Mouse (Mus musculus) right cerebral cortex, postnatal 36 days (tissue): ENCODE results near the gene Aurkb.
"Not testable (repeated sequence)": the region's sequence is repeated elsewhere in the genome, so short reads cannot be mapped to it uniquely, and the experiment has no call there.

Experiments
- DNase-seq, 2 experiments: peaks; one replicate each; pipeline ENCODE4 v3.0.0; 2022; ENCODE audit warnings: low spot score in 2 of 2, mixed read lengths in 1 of 2

Gene Aurkb

DNA sequence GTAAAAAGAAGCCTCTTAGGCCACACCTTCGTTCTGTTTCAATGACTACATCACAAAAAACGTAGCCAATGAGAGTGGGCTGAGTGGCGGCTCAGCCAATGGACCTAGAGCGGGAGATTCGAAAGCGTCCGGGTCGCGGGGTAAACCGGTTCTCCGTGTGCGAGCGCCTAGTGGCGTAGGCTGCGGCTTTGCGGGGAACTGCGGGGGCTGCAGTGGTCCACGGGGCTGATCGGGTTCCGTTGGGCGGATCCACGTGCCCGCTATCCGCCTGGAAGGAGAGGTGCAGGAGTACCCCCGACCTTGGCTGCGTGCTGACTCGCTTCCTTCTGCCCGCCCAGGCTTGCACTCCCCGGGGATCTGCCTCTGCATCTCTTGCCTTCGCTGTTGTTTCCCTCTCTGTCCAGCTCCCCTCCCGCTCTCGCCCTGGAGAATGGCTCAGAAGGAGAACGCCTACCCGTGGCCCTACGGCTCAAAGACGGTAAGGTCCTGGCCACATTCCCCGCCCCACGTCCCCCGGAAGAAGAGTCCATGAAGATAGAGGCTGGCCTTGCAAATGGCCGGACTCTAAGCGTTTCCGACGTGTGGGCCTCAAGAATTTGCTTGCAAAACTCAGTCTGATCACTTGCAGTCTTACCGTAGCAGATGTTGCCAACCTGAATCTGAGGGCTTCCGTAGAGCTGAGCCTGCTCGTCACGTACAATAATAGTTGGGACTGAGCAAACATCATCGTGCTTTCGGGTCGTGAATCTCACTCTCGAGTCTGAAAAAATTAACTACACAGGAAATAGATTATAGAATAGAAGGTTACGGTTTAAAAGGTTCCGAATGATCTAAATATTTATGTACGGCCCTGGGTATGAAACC, at the start of gene Aurkb:
TSS of gene Aurkb (plus strand) at position 117 of the 864 bp plus-strand sequence.
- peak in 1 of 2 experiments; percentile 55 for DNase-seq

DNA sequence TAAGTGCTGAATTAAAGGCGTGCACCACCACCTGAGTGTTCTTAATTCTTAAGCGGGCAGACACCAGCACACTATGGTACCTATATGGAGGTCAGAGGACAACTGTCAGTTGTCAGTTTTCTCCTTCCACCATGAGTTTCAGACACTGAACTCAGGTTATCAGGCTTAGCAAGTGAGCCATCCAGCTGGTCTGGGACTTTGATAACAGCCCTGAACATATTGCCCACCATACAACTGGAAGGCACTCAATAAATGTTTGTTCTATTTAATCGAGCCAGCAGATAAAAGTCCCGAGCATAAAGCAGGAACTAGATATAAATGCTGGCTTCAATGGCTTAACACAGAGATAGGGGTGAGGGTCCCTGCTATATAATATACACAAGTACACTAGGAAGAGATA, 48.4 kb upstream of the Aurkb start:
- no peak for DNase-seq

DNA sequence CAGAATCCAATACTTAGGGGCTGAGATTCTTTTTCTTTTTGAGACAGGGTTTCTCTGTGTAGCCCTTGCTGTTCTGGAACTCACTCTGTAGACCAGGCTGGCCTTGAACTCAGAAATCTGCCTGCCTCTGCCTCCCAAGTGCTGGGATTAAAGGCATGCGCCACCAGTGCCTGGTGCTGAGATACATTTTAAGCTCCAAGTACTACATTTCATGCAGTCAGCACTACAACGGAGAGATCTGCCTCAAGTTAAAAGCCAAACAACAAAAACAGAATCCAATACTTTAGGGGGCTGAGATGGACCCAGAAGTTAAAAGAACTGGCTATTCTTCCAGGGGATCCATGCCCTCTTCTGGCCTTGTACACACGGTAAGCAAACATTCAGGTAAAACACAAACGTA, 42.7 kb upstream of the Aurkb start:
- DNase-seq = not testable (repeated sequence)

DNA sequence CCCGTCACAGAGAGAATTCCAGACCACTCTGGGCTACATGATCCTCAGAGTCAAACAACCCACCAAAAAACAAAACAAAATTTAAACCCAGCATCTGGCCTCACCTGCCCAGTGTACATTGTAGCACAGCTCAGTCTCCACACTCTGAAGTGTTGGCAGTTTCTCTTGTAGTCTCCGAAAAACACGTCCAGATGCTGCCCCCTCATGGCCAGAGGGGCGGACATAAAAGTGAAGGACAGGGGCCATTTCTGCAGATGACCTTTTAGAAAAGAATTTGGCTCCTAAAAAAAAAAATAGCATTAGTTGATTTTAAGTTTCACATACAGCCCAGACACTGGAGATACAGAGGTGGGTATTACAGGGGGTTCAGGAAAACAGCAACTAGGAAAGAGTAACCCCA, 41.9 kb upstream of the Aurkb start:
- no peak for DNase-seq

DNA sequence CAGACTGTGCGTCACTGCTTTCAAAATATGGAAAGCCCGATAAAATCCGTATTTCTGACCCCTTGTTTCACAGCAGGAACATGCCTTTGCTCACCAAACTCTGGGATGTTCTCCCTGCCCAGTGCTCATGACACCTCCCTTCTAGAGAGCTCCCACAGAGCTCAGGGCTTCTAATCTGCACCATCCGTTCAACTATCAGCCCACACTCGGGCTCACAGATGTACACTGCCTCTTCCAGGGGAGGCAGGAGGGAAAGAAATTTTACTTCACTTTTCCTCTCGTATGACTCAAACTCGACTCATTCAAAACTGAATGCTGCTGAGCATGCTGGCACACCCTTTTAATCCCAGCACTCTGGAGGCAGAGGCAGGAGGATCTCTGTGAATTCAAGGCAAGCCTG, 40.3 kb upstream of the Aurkb start:
- no peak for DNase-seq

DNA sequence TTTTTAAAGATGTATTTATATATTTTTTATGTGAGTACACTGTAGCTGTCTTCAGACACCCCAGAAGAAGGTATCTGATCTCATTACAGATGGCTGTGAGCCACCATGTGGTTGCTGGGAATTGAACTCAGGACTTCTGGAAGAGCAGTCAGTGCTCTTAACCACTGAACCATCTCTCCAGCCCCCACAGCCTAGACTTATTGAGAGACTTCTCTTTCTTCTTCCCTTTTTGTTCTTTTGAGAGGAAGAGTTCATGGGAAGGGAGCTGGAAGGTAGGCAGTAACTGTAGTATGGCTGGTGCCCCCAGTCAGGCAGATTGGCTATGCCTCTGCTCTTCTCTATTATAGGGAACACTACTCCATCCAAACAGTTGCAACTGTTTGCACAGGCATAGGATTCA, 38.9 kb upstream of the Aurkb start:
- not testable (repeated sequence) for DNase-seq

DNA sequence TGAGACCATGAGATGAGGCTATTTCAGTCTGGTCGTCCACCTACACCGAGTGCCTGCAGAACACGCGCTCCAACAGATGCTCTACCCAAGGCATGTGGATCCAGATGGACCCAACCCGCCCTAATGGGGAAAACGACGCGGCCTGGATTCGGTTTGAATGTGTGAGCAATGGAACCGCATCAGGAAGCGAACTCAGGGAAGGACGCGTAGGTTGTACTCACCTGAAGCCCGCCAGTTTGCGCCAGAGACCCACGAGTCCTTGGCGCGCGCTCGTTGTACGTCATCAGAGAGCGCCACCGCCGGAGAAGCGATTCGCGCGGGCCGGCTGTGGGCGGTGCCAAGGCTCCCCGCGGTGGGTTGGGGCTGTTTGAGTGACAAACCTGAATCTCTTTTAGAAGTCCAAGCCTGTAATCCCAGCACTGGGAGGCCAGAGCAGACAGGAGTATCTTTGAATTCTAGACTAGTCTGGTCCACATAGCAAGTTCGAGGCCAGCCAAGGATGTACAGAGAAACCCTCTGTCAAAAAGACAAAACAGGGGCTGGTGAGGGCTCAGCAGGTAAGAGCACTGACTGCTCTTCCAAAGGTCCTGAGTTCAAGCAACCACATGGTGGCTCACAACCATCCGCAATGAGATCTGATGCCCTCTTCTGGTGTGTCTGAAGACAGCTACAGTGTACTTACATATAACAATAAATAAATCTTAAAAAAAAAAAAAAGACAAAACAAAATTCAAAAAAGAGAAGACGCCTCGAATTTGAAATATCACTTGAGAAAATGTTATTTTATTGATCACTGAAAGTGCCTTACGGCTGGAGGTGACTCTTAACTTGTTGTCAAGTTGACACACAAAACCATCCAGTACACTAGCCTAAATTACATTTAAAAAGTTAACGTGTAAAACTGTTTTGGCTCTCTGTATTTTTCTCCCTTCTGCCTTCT, 37.0 kb upstream of the Aurkb start, which contains the start of gene Pfas:
TSS of gene Pfas (minus strand) at position 279 of the 940 bp plus-strand sequence.
- peak; percentile 85 to 90 for DNase-seq

DNA sequence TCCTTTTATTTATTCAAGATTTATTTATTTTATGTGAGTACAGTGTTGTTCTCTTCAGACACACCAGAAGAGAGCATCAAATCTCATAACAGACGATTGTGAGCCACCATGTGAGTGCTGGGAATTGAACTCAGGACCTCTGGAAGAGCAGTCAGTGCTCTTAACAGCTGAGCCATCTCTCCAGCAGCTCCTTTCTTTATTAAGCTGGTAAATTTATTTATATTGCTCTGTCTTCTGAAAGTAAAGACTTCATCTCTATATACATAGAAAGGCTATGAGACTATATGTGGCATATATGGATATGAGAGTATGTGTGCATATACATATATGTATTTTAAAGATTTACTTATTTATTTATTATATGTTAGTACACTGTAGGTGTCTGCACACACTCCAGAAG, 35.9 kb upstream of the Aurkb start:
- no peak for DNase-seq

DNA sequence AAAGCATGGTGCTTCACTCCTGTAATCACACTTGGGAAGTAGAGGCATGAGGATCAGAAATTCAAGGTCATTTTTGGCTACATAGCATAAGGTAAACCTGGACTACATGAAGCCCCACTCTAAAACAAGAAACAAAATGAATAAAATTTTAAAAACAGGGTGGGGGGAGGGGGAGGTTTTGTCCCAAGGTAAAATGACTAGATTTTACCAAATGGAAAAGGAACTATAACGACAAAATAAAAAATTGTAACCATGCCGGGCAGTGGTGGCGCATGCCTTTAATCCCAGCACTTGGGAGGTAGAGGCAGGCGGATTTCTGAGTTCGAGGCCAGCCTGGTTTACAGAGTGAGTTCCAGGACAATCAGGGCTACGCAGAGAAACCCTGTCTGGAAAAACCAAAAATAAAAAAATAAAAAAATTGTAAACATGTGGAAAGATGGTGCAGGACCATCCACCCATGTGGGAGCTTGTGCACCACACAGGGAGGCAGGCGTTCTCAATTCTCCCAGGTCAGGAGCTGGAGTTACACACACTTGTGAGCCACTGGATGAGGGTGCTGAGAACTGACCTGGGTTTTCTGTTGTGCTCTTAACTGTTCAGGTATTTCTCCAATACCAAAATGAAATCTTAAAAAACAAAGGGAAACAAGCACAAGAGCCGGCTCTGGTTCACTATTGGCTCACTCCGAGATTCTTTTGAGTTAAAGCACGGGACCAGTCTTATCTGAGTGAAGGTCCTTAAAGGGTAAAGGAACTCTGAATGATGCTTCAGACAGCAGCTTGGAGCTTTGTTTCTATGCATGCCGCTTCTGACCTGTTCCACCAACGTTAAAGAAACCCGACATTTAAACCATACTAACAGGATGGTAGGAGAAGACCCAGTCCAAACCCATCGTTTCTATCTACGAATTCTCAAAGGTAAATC, 34.8 kb upstream of the Aurkb start:
- no peak for DNase-seq

DNA sequence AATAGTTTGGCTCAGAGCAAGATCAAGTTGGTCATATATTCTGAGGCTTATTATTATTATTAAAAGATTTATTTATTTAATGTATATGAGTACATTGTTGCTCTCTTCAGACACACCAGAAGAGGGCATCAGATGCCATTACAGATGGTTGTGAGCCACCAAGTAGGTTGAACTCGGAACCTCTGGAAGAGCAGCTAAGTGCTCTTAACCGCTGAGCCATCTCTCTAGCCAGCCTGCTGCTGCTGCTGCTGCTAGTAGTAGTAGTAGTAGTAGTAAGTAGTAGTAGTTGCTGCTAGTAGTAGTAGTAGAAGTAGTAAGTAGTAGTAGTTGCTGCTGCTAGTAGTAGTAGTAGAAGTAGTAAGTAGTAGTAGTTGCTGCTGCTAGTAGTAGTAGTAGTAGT, 34.0 kb upstream of the Aurkb start:
- DNase-seq = not testable (repeated sequence)

DNA sequence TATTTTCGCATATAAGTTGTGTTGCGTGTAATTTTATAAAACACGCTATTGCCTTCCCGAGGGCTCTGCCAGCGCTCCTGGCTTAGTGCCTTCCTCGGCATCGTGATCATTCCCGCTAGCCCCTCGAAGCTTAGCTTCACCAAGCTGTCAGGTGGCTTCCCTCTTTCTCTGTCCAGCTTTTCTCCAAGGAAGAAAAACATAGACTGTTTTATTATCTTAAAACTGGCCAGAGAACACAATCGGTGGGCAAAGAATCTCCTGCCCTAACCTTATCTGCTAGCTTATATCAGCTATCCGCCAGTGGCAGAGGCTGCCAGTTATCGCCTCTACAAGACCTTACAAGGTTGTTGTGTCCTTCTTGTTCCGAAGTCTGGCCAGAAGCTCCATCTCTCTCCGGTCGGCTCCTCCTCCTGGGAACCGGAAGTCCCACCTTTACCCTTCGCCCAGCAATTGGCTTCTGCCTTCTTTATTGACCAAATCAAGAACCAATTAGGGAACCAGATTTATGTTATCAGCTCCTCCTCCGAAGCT, 33.3 kb upstream of the Aurkb start:
- peak; percentile 81 to 88 for DNase-seq

DNA sequence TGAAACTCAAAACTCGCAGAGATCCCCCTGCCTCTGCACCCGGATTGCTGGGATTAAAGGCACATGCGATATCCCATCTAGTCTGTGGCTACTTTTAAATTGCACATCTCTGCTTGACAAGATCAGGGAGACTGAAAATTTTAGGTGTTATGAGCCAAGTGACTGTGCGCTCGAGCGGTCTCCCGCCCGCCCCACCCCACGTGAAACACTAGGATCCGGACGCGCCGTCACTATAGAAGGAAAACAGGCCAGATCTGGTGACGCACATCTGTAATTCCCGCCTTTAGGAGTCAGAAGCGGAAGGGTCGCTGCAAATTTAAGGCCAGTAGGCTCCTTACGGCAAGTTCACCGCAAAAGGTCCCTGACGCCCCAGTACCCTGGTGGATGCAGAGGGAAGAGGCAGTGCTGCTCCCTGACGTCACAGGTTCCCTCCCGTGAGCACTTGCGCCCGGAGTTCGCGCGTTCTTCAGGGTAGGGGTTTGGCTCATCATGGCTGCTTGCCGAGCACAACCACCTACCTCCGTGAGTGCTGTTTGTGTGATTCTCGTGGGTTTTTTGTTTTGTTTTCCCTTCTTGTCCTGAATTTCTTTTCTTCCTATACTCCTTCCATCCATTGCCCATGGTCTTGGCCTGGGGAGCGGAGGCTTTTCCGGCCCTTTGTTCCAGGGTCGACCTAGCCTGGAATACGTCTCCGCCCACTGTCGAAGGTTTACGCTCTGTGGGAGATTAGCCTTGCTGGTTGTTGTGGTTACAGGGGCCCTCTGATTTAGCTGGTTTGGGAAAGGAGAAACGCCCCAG, 29.6 kb upstream of the Aurkb start, which contains the start of gene Ctc1:
TSS of gene Ctc1 (plus strand) at position 268 of the 798 bp plus-strand sequence.
- peak; percentile 83 to 86 for DNase-seq

DNA sequence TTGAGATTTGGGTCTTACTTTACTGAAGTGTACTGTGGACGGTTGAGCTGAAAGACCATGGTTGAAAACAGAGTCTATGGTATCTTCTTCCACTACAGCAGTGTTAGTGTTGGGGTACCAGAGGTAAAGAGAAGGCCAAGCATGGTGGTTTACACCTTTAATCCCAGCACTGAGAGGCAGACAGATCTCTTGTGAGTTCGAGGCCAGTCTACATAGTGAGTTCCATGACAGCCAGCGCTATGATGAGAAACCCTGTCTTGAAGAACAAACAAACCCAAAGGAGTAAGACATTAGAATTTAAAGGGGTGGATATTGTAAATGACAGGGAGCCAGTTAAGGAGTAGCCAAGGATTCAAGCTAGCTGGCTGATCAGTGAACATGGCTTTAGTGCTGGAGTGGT, 28.7 kb upstream of the Aurkb start:
- no peak for DNase-seq

DNA sequence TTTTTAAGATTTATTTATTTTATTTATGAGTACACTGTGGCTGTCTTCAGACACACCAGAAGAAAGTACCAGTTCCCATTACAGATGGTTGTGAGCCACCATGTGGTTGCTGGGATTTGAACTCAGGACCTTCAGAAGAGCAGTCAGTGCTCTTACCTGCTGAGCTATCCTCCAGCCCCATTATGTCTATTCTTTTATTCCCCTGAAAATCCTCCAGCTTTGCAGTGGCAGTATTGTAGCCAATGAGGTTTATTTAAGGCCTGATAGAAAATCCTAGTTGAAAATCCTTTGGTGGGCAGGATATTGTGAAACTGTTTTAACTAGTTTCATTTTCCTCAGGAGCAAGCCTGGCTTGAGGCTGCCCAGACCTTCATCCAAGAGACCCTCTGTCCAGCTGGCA, 24.8 kb upstream of the Aurkb start:
- DNase-seq = no peak

DNA sequence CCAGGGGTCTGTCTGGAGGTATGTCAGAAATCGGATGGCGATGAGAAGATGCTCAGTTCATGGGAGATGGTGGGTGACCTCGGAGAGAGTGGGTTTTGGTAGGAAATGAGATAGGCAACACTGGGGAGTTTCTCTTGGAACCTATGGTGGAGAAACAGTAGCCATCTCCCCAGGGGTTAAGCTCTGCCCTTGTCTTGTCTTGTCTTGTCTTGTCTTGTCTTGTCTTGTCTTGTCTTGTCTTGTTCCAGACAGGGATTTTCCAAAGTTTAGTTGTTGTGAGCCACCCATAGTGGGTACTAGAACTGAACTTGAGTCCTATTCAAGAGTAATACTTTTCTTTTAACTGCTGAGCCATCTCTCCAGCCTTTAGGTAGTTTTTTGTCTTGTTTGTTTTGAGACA, 18.9 kb upstream of the Aurkb start:
- DNase-seq = no peak

DNA sequence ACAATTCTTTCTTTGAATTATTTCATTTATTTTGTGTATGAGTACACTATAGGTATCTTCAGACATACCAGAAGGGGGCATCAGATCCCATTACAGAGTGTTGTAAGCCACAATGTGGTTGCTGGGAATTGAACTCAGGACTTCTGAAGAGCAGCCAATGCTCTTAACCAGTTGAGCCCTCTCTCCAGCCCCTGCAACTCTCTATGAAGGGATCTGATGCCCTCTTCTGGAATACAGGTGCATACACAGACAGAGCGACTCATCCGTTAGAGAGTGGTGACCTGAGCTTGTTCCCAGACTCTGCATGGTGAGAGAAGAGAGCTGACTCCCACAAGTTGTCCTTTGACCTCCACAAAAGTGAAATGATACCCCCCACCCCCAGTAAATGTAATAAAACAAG, 16.6 kb upstream of the Aurkb start:
- no peak for DNase-seq

DNA sequence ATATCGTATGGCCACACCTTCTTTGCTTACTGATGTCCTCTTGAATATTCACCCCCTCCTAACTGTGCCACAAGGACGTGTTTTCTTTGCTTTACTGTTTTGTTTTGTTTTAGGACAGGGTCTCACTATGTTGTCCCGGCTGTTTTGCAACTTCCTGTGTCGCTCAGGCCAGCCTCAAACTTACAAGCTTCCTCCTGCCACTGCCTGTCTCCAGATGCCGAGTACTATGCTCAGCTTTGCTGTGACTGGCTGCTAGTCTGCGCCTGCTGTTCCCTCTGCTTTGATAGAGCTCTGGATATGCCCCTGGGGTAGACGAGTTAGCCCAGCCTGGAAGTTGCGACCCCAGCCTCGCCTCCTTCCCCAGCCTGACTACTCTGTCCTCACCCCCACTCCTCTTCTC, 11.9 kb upstream of the Aurkb start:
- DNase-seq = no peak

DNA sequence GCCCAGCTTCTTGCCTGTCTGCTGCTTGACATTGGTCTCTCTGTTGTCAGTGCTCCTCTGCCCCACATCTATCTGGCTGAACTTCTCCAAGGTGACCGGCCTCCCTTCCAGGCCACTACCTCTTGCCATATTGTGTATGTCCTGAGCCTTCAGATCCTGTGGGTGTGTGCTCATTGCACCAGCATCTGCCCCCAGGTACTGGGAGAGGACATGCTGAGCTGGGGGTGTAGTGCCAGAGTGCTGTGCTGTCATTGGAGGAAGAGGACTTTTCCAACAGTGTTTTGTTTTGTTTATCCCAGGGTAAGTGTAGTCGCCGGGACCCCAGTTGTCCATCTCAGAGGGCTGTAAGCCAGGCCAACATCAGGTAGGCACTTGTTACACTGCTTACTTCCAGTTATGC, 10.9 kb upstream of the Aurkb start:
- no peak for DNase-seq

DNA sequence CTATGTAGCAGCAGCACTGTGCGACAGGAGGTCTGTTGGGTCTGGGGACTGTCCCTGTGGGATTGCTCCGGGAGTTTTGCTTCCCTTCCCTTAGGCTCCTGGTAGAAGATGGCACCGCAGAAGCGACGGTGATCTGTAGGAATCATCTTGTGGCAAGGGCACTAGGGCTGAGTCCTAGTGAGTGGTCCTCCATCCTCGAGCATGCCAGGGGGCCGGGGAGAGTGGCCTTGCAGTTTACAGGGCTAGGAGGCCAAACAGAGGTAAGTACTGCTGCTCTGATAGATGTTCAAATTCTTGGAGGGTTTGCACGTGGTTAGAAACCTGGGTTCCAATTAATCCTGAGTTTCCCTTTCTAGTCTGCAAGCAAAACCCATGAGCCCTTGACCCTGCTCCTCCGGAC, 10.0 kb upstream of the Aurkb start:
- no peak for DNase-seq

DNA sequence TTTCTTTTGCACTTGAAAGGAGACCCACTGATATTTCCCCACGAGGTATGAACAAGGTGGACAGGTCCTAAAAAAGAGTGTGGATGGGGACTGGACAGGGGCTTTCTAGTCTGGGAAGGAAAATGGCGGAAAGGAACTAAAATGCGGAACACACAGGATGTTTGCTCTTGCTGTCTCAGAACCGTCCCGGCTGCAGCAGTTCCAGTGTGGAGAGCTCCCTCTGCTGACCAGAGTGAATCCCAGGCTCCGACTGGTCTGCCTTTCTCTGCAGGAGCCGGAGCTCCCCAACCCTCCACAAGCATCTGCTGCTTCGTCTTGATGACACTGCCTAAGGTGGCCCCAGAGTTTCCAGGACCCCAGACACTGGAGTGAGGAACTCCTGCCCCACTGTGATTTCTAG, 9.6 kb upstream of the Aurkb start:
- DNase-seq = peak; percentile 85 to 89
